Mouse (Mus musculus) megakaryocyte-erythroid progenitor cell, adult 5-6 weeks (primary cell): ENCODE measurements around the gene Ptms. TPM values are rescaled to one million over a fixed set of nuclear protein-coding genes. Genes with fewer than 3 reads are reported as not detected.

Experiments used
- ATAC-seq: replicated peaks from 2 replicates; pipeline ENCODE4 v1.8.0; 2016; ENCODE audit warnings: mild to moderate bottlenecking, inconsistent platforms; ENCODE audit not compliant: severe bottlenecking, poor library complexity, low FRiP score, low TSS enrichment
- total RNA-seq, 2 experiments: library from RNA; stranded (forward) in 1 of 2; stranded (reverse) in 1 of 2; fragments of 200-1000, 215-1000 nt in 1 of 2; fragments of >200 nt in 1 of 2; fragmentation: Nextera tagmentation in 1 of 2; gene quantifications; 2 replicates each; pipeline ENCODE4 v1.2.3; 2014 to 2017

The Ptms gene
- total RNA-seq, 2 experiments from 2014 or later: 5.3 to 21.6 TPM

GRCm38 (mm10) chr6:124874348-124874747 lies 45.6 kb downstream of the Ptms start:
- no peak for ATAC-seq

GRCm38 (mm10) chr6:124866560-124866959 lies 53.3 kb downstream of the Ptms start:
- ATAC-seq: no peak

GRCm38 (mm10) chr6:124865766-124866362 lies 54.0 kb downstream of the Ptms start:
- ATAC-seq: no peak

Other genes with a start within 250 kb of the Ptms start
- 242 and 387 TPM in 2 replicates for gene Emg1, start 207.9 kb downstream of the Ptms start, total RNA-seq (2014; fragmentation: Nextera tagmentation)
- gene Emg1, start 207.9 kb downstream of the Ptms start, total RNA-seq (2017): 375 and 422 TPM in 2 replicates
- 467 and 537 TPM in 2 replicates for gene Phb2, start 207.8 kb downstream of the Ptms start, total RNA-seq (2014; fragmentation: Nextera tagmentation)
- 474 and 558 TPM in 2 replicates for gene Phb2, start 207.8 kb downstream of the Ptms start, total RNA-seq (2017)
- 65.4 and 76.0 TPM in 2 replicates for gene Ptpn6, start 181.4 kb downstream of the Ptms start, total RNA-seq (2014; fragmentation: Nextera tagmentation)
- 189 and 237 TPM in 2 replicates for gene Ptpn6, start 181.4 kb downstream of the Ptms start, total RNA-seq (2017)
- gene Grcc10, start 178.7 kb downstream of the Ptms start, total RNA-seq (2014; fragmentation: Nextera tagmentation): 110 and 141 TPM in 2 replicates
- gene Grcc10, start 178.7 kb downstream of the Ptms start, total RNA-seq (2017): 66.5 and 83.5 TPM in 2 replicates
- not detected in 2 replicates for gene Gm45234, start 164.1 kb downstream of the Ptms start, total RNA-seq (2014; fragmentation: Nextera tagmentation)
- not detected in 2 replicates for gene Gm45234, start 164.1 kb downstream of the Ptms start, total RNA-seq (2017)
- 12.9 and 14.4 TPM in 2 replicates for gene Atn1, start 163.6 kb downstream of the Ptms start, total RNA-seq (2014; fragmentation: Nextera tagmentation)
- gene Atn1, start 163.6 kb downstream of the Ptms start, total RNA-seq (2017): 1.5 and 1.9 TPM in 2 replicates
- 0.74 TPM in 1 of 2 replicates, not detected in the other for gene Eno2, start 150.4 kb downstream of the Ptms start, total RNA-seq (2014; fragmentation: Nextera tagmentation)
- not detected in 2 replicates for gene Eno2, start 150.4 kb downstream of the Ptms start, total RNA-seq (2017)
- gene Lrrc23, start 140.4 kb downstream of the Ptms start, total RNA-seq (2014; fragmentation: Nextera tagmentation): 0.77 TPM in 1 of 2 replicates, not detected in the other
- gene Lrrc23, start 140.4 kb downstream of the Ptms start, total RNA-seq (2017): 6.7 TPM in 1 of 2 replicates, not detected in the other
- 1.9 and 5.1 TPM in 2 replicates for gene Spsb2, start 111.4 kb downstream of the Ptms start, total RNA-seq (2014; fragmentation: Nextera tagmentation)
- 4.1 and 5.5 TPM in 2 replicates for gene Spsb2, start 111.4 kb downstream of the Ptms start, total RNA-seq (2017)
- 258 and 264 TPM in 2 replicates for gene Tpi1, start 105.8 kb downstream of the Ptms start, total RNA-seq (2014; fragmentation: Nextera tagmentation)
- gene Tpi1, start 105.8 kb downstream of the Ptms start, total RNA-seq (2017): 179 and 201 TPM in 2 replicates
- gene Usp5, start 90.6 kb downstream of the Ptms start, total RNA-seq (2014; fragmentation: Nextera tagmentation): 85.0 and 100 TPM in 2 replicates
- 75.7 and 80.9 TPM in 2 replicates for gene Usp5, start 90.6 kb downstream of the Ptms start, total RNA-seq (2017)
- gene Cdca3, start 90.6 kb downstream of the Ptms start, total RNA-seq (2014; fragmentation: Nextera tagmentation): 100 and 181 TPM in 2 replicates
- 90.3 and 111 TPM in 2 replicates for gene Cdca3, start 90.6 kb downstream of the Ptms start, total RNA-seq (2017)
- not detected in 2 replicates for gene Gnb3, start 79.8 kb downstream of the Ptms start, total RNA-seq (2014; fragmentation: Nextera tagmentation)
- gene Gnb3, start 79.8 kb downstream of the Ptms start, total RNA-seq (2017): not detected in 2 replicates
- 0.61 and 3.0 TPM in 2 replicates for gene P3h3, start 62.4 kb downstream of the Ptms start, total RNA-seq (2014; fragmentation: Nextera tagmentation)
- 0.89 and 2.2 TPM in 2 replicates for gene P3h3, start 62.4 kb downstream of the Ptms start, total RNA-seq (2017)
- gene Gpr162, start 56.1 kb downstream of the Ptms start, total RNA-seq (2014; fragmentation: Nextera tagmentation): not detected in 2 replicates
- gene Gpr162, start 56.1 kb downstream of the Ptms start, total RNA-seq (2017): not detected in 2 replicates
- gene Cd4, start 31.9 kb downstream of the Ptms start, total RNA-seq (2014; fragmentation: Nextera tagmentation): not detected in 2 replicates
- not detected in 2 replicates for gene Cd4, start 31.9 kb downstream of the Ptms start, total RNA-seq (2017)
- gene Lag3, start 8.4 kb downstream of the Ptms start, total RNA-seq (2014; fragmentation: Nextera tagmentation): 0.09 and 0.35 TPM in 2 replicates
- gene Lag3, start 8.4 kb downstream of the Ptms start, total RNA-seq (2017): 1.6 TPM in 1 of 2 replicates, not detected in the other
- gene Mlf2, start 11.3 kb upstream of the Ptms start, total RNA-seq (2014; fragmentation: Nextera tagmentation): 103 and 117 TPM in 2 replicates
- 59.2 and 99.1 TPM in 2 replicates for gene Mlf2, start 11.3 kb upstream of the Ptms start, total RNA-seq (2017)
- gene Cops7a, start 45.4 kb upstream of the Ptms start, total RNA-seq (2014; fragmentation: Nextera tagmentation): 71.0 and 117 TPM in 2 replicates
- 46.8 and 57.5 TPM in 2 replicates for gene Cops7a, start 45.4 kb upstream of the Ptms start, total RNA-seq (2017)
- not detected in 2 replicates for gene Pianp, start 76.6 kb upstream of the Ptms start, total RNA-seq (2014; fragmentation: Nextera tagmentation)
- not detected in 2 replicates for gene Pianp, start 76.6 kb upstream of the Ptms start, total RNA-seq (2017)
- 67.0 and 86.8 TPM in 2 replicates for gene Zfp384, start 89.0 kb upstream of the Ptms start, total RNA-seq (2014; fragmentation: Nextera tagmentation)
- 18.5 and 18.6 TPM in 2 replicates for gene Zfp384, start 89.0 kb upstream of the Ptms start, total RNA-seq (2017)
- gene Ing4, start 119.7 kb upstream of the Ptms start, total RNA-seq (2014; fragmentation: Nextera tagmentation): 23.6 and 45.9 TPM in 2 replicates
- gene Ing4, start 119.7 kb upstream of the Ptms start, total RNA-seq (2017): 43.0 and 51.1 TPM in 2 replicates
- 8.6 and 16.5 TPM in 2 replicates for gene Acrbp, start 129.6 kb upstream of the Ptms start, total RNA-seq (2014; fragmentation: Nextera tagmentation)
- 0.95 and 8.6 TPM in 2 replicates for gene Acrbp, start 129.6 kb upstream of the Ptms start, total RNA-seq (2017)
- not detected in 2 replicates for gene Lpar5, start 147.8 kb upstream of the Ptms start, total RNA-seq (2014; fragmentation: Nextera tagmentation)
- 4.3 TPM in 1 of 2 replicates, not detected in the other for gene Lpar5, start 147.8 kb upstream of the Ptms start, total RNA-seq (2017)
- 153 and 188 TPM in 2 replicates for gene Chd4, start 175.9 kb upstream of the Ptms start, total RNA-seq (2014; fragmentation: Nextera tagmentation)
- gene Chd4, start 175.9 kb upstream of the Ptms start, total RNA-seq (2017): 438 and 492 TPM in 2 replicates
- gene Nop2, start 211.8 kb upstream of the Ptms start, total RNA-seq (2014; fragmentation: Nextera tagmentation): 92.2 and 114 TPM in 2 replicates
- gene Nop2, start 211.8 kb upstream of the Ptms start, total RNA-seq (2017): 108 and 125 TPM in 2 replicates
- 18.3 and 22.7 TPM in 2 replicates for gene Iffo1, start 225.1 kb upstream of the Ptms start, total RNA-seq (2014; fragmentation: Nextera tagmentation)
- gene Iffo1, start 225.1 kb upstream of the Ptms start, total RNA-seq (2017): 10.3 and 12.8 TPM in 2 replicates
- 900 and 1,346 TPM in 2 replicates for gene Gapdh, start 246.4 kb upstream of the Ptms start, total RNA-seq (2014; fragmentation: Nextera tagmentation)
- 535 and 806 TPM in 2 replicates for gene Gapdh, start 246.4 kb upstream of the Ptms start, total RNA-seq (2017)